Mouse (Mus musculus) G1E-ER4 (cell line): ENCODE measurements around the gene Mettl21e. TPM values are rescaled to one million over a fixed set of nuclear protein-coding genes. Genes with fewer than 3 reads are reported as not detected.

Experiments
- GATA1 ChIP-seq: IDR thresholded peaks from one replicate; pipeline ENCODE4 v1.8.0; 2012; ENCODE audit warnings: low read length, inconsistent platforms
- polyA plus RNA-seq: library from polyadenylated mRNA; stranded (reverse); fragments of >175 nt; gene quantifications from 2 replicates; pipeline ENCODE4 v1.2.3, GENCODE M21; 2012

Gene Mettl21e
- polyA plus RNA-seq, 1 experiment, result not detected

DNA sequence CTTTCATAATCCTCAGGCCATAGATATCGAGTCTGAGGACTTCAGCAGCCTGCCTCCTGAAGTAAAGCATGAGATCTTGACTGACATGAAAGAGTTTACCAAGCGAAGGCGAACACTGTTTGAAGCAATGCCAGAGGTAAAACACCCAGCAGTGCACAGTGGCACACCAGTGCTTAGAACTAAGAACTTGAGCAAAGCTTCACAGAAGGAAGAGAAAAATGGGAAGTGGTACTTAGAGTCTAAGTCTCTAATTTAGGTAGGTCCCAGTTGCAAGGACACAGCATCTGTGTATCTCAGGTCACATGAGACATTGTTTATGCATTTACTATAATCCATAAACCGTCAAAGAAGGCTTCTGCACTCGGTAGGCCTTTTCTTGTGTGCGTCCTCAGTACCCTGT lies 56.9 kb downstream of the Mettl21e start:
- no peak for TF ChIP-seq GATA1

DNA sequence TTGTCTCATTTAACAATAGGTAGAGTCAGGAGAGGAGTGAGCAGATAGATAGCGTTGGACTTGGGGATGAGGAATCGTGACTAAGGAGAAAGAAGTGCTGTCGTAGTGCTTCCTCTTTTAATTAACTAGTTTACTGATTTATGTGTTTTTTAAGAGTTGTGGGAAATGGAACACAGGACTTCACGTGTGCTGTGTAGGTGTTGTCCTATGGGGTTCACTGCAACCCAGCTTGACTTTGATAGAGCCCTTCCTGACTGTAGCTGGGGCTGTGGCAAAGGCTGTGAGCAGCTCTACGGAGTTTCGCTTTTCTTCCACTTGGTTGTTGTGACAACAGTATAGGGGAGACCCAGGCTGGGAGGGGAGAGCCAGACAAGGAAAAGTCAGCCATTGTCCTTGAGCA lies 60.4 kb downstream of the Mettl21e start:
- TF ChIP-seq GATA1, result no peak

DNA sequence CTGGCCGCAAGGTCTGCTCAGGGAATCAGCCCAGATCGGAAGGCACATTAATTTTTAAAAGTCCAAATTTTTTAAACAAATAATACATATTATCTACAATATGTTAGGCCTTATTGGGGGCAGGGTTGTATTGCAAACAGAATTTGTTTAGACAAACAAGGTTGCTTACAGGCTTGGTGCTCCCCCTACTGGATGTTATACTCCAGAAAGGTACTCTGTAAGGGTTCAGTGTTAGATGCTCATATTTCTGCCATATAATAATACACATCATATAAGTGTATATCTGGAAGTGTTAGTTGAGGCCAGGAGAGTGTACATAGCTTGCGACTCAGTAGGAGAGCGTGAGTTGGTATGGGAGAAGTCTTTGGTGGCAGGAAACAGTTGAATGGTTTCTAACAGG lies 63.5 kb downstream of the Mettl21e start:
- TF ChIP-seq GATA1, result no peak

Other genes with a start within 250 kb of the Mettl21e start
- gene Mettl21c, start 198.9 kb downstream of the Mettl21e start, polyA plus RNA-seq, result not detected in 2 replicates
- 0.01 TPM in 1 of 2 replicates, not detected in the other for gene Gm8251, start 157.0 kb downstream of the Mettl21e start, polyA plus RNA-seq
- 9.9 and 14.8 TPM in 2 replicates for gene Tex30, start 116.5 kb downstream of the Mettl21e start, polyA plus RNA-seq
- 8.6 and 12.7 TPM in 2 replicates for gene Kdelc1, start 100.2 kb downstream of the Mettl21e start, polyA plus RNA-seq
- 3.4 and 4.6 TPM in 2 replicates for gene Bivm, start 100.0 kb downstream of the Mettl21e start, polyA plus RNA-seq
- 6.6 and 9.1 TPM in 2 replicates for gene Ercc5, start 71.2 kb downstream of the Mettl21e start, polyA plus RNA-seq